Mouse (Mus musculus) lung, postnatal 4 days (tissue): ENCODE measurements at regions not wholly inside any gene's neighbourhood (a gene's known extent, or its start where the extent isn't known, plus 50 kb on each side); places are given as distances from the start of the nearest gene placed in this dataset.
"Not testable (repeated sequence)": the region's sequence is repeated elsewhere in the genome, so short reads cannot be mapped to it uniquely, and the experiment has no call there.

Experiments used
- DNase-seq, 2 experiments: peaks; one replicate each; pipeline ENCODE4 v3.0.0; 2021

GRCm38 (mm10) chr15:41283199-41283598 lies 1149.0 kb downstream of the 9330182O14Rik start:
- no peak for DNase-seq

- DNase-seq = no peak
Measured at GRCm38 (mm10) chr15:41286809-41287413, 1152.7 kb downstream of the 9330182O14Rik start.

- DNase-seq = no peak
Measured at GRCm38 (mm10) chr15:41297419-41297818, 1163.3 kb downstream of the 9330182O14Rik start.

- DNase-seq = no peak
Measured at GRCm38 (mm10) chr15:41306638-41307037, 1172.5 kb downstream of the 9330182O14Rik start.

GRCm38 (mm10) chr15:41311728-41312320 lies 1177.7 kb downstream of the 9330182O14Rik start:
- no peak for DNase-seq

GRCm38 (mm10) chr15:41314916-41315315 lies 1180.8 kb downstream of the 9330182O14Rik start:
- DNase-seq = no peak

- DNase-seq = peak in 1 of 2 experiments; percentile 28
Measured at GRCm38 (mm10) chr15:41325633-41326252, 1191.6 kb downstream of the 9330182O14Rik start.

- no peak for DNase-seq
Measured at GRCm38 (mm10) chr15:41329286-41329685, 1195.1 kb downstream of the 9330182O14Rik start.

- DNase-seq = no peak
Measured at GRCm38 (mm10) chr15:41330085-41330484, 1195.9 kb downstream of the 9330182O14Rik start.

GRCm38 (mm10) chr15:41332451-41332850 lies 1198.3 kb downstream of the 9330182O14Rik start:
- no peak for DNase-seq

GRCm38 (mm10) chr15:41333165-41333564 lies 1199.0 kb downstream of the 9330182O14Rik start:
- no peak for DNase-seq

GRCm38 (mm10) chr15:41340621-41341020 lies 1206.5 kb downstream of the 9330182O14Rik start:
- not testable (repeated sequence) for DNase-seq

- DNase-seq = no peak
Measured at GRCm38 (mm10) chr15:41345554-41345953, 1211.4 kb downstream of the 9330182O14Rik start.

- DNase-seq = no peak
Measured at GRCm38 (mm10) chr15:41347221-41347620, 1213.1 kb downstream of the 9330182O14Rik start.

GRCm38 (mm10) chr15:41352129-41352528 lies 1218.0 kb downstream of the 9330182O14Rik start:
- DNase-seq = no peak

- no peak for DNase-seq
Measured at GRCm38 (mm10) chr15:41359276-41359675, 1225.1 kb downstream of the 9330182O14Rik start.

- no peak for DNase-seq
Measured at GRCm38 (mm10) chr15:41374669-41375068, 1240.5 kb downstream of the 9330182O14Rik start.

- no peak for DNase-seq
Measured at GRCm38 (mm10) chr15:41375906-41376305, 1241.7 kb downstream of the 9330182O14Rik start.

- no peak for DNase-seq
Measured at GRCm38 (mm10) chr15:41379637-41380036, 1245.5 kb downstream of the 9330182O14Rik start.

GRCm38 (mm10) chr15:41380429-41380828 lies 1246.3 kb downstream of the 9330182O14Rik start:
- DNase-seq = no peak

GRCm38 (mm10) chr15:41390699-41391098 lies 1256.5 kb downstream of the 9330182O14Rik start:
- no peak for DNase-seq
